Mouse (Mus musculus) liver, embryonic 13.5 days (tissue): Measurements from ENCODE around the gene Ccdc97. TPM values are rescaled to one million over a fixed set of nuclear protein-coding genes. Genes with fewer than 3 reads are reported as not detected.

Source experiments
- ATAC-seq: fragments of 200-750 bp; cut with Nextera tagmentation; 2 replicates; pipeline ENCODE4 v1.8.0; 2017; ENCODE audit warnings: low read depth, mild to moderate bottlenecking, moderate number of reproducible peaks, moderate library complexity
- DNase-seq: peaks from one replicate; pipeline ENCODE4 v3.0.0; 2022
- H3K27ac ChIP-seq: fragments of 300-500 bp; sonication (generic); 2 replicates; pipeline ENCODE4 v1.5.1; 2015; ENCODE audit warnings: moderate library complexity, mild to moderate bottlenecking, inconsistent platforms
- H3K27me3 ChIP-seq: fragments of 300-500 bp; sonication (generic); 2 replicates; pipeline ENCODE4 v1.6.1; 2015; ENCODE audit warnings: mild to moderate bottlenecking, inconsistent platforms
- H3K36me3 ChIP-seq: fragments of 300-500 bp; sonication (generic); 2 replicates; pipeline ENCODE4 v1.6.1; 2015; ENCODE audit warnings: mild to moderate bottlenecking, inconsistent platforms
- H3K4me1 ChIP-seq: fragments of 300-500 bp; sonication (generic); replicated peaks from 2 replicates; pipeline ENCODE4 v1.6.1; 2015; ENCODE audit warnings: inconsistent platforms
- H3K4me2 ChIP-seq: fragments of 300-500 bp; sonication (generic); 2 replicates; pipeline ENCODE4 v1.6.1; 2015; ENCODE audit warnings: inconsistent platforms, mild to moderate bottlenecking, moderate library complexity
- H3K4me3 ChIP-seq: fragments of 300-500 bp; sonication (generic); replicated peaks from 2 replicates; pipeline ENCODE4 v1.5.1; 2015; ENCODE audit warnings: mild to moderate bottlenecking, inconsistent platforms
- H3K9ac ChIP-seq: fragments of 300-500 bp; sonication (generic); 2 replicates; pipeline ENCODE4 v1.6.1; 2015; ENCODE audit warnings: mild to moderate bottlenecking, inconsistent platforms
- H3K9me3 ChIP-seq: fragments of 300-500 bp; sonication (generic); replicated peaks from 2 replicates; pipeline ENCODE4 v1.6.1; 2016; ENCODE audit warnings: inconsistent platforms
- WGBS: fragments of 180-500 bp; shearing (Covaris S2); methylation state at CpG from one replicate; pipeline ENCODE4 v1.1.7; 2015; ENCODE audit not compliant: insufficient replicate concordance; 5-methylcytosine and 5-hydroxymethylcytosine counted together
- polyA plus RNA-seq: library from polyadenylated mRNA; unstranded; fragments of >200 nt; fragmentation: Nextera tagmentation; extraction: Ambion mirVana; gene quantifications from 2 replicates; pipeline ENCODE4 v1.2.1, GENCODE M21; 2015

The Ccdc97 gene
- polyA plus RNA-seq = 8.8 and 10.7 TPM in 2 replicates

GRCm38 (mm10) chr7:25718788-25719417 lies at the start of gene Ccdc97:
Gene Ccdc97, minus strand, starts transcription at chr7:25719088.
- whole genome bisulfite sequencing = 2% methylated on average over 32 of the region's 32 CpGs

GRCm38 (mm10) chr7:25768229-25768628 lies 49.3 kb upstream of the Ccdc97 start:
- Histone ChIP-seq H3K36me3 (no peaks in the 10 kb centered on the region), H3K27ac (no peak overlapping the region), H3K9me3 (no peaks in the 10 kb centered on the region), H3K9ac (no peak overlapping the region), H3K4me3 (no peak overlapping the region), H3K27me3 (no peaks in the 10 kb centered on the region), H3K4me1 (peaks cover 4% of the 10 kb centered on the region; the same call in 1 of the 2 replicates), H3K4me2 (no peak overlapping the region)
- 66% methylated on average over 5 of the region's 5 CpGs for WGBS
- ATAC-seq (no peak), DNase-seq (no peak)

More at GRCm38 (mm10) chr7:25718788-25719417, at the start of gene Ccdc97:
- Histone ChIP-seq H3K36me3 (peaks cover 70% of the 10 kb centered on the region), H3K9me3 (no peaks in the 10 kb centered on the region), H3K4me1 (peaks cover 57% of the 10 kb centered on the region), H3K27me3 (no peaks in the 10 kb centered on the region), H3K27ac (peak within 1 kb of the TSS; percentile 77), H3K9ac (peak within 1 kb of the TSS; percentile 82), H3K4me3 (peak within 1 kb of the TSS; percentile 70), H3K4me2 (peak within 1 kb of the TSS; percentile 76)
- peak; percentile 80 for ATAC-seq
- peak; percentile 85 for DNase-seq

- H3K27ac ChIP-seq = no peak overlapping the region
- no peak overlapping the region for H3K4me2 ChIP-seq
- no peaks in the 10 kb centered on the region for H3K36me3 ChIP-seq
- no peaks in the 10 kb centered on the region for H3K9me3 ChIP-seq
- H3K9ac ChIP-seq = no peak overlapping the region
- H3K4me3 ChIP-seq = no peak overlapping the region
- peaks cover 4% of the 10 kb centered on the region; the same call in 1 of the 2 replicates for H3K4me1 ChIP-seq
- 62% methylated on average over 6 of the region's 6 CpGs for WGBS
- DNase-seq (no peak), ATAC-seq (no peak)
- H3K27me3 ChIP-seq = no peaks in the 10 kb centered on the region
These were observed 47.2 kb upstream of the Ccdc97 start for GRCm38 (mm10) chr7:25766108-25766507.

- no peak for DNase-seq
- Histone ChIP-seq H3K36me3 (no peaks in the 10 kb centered on the region), H3K9me3 (no peaks in the 10 kb centered on the region), H3K4me1 (peaks cover 4% of the 10 kb centered on the region; the same call in 1 of the 2 replicates), H3K27ac (peak overlapping the region; percentile 47; the same call in 1 of the 2 replicates), H3K27me3 (no peaks in the 10 kb centered on the region), H3K4me3 (no peak overlapping the region), H3K9ac (no peak overlapping the region), H3K4me2 (no peak overlapping the region)
- 49% methylated on average over 5 of the region's 5 CpGs for WGBS
- ATAC-seq = no peak
These were observed 45.3 kb upstream of the Ccdc97 start for GRCm38 (mm10) chr7:25764221-25764620.

GRCm38 (mm10) chr7:25763678-25764077 lies 44.8 kb upstream of the Ccdc97 start:
- H3K4me2 ChIP-seq = no peak overlapping the region
- H3K9ac ChIP-seq = no peak overlapping the region
- no peak overlapping the region for H3K4me3 ChIP-seq
- DNase-seq (no peak), ATAC-seq (no peak)
- H3K27ac ChIP-seq = peak overlapping the region; percentile 11; the same call in 1 of the 2 replicates
- H3K9me3 ChIP-seq = no peaks in the 10 kb centered on the region
- 55% methylated on average over 11 of the region's 11 CpGs for WGBS
- no peaks in the 10 kb centered on the region for H3K36me3 ChIP-seq
- no peaks in the 10 kb centered on the region for H3K27me3 ChIP-seq
- peaks cover 4% of the 10 kb centered on the region; the same call in 1 of the 2 replicates for H3K4me1 ChIP-seq

- ATAC-seq = no peak
- WGBS = 72% methylated on average over 10 of the region's 10 CpGs
- Histone ChIP-seq H3K4me1 (peaks cover 8% of the 10 kb centered on the region), H3K4me3 (no peak overlapping the region), H3K9ac (no peak overlapping the region), H3K4me2 (no peak overlapping the region), H3K36me3 (no peaks in the 10 kb centered on the region), H3K27ac (no peak overlapping the region), H3K27me3 (no peaks in the 10 kb centered on the region), H3K9me3 (no peaks in the 10 kb centered on the region)
- no peak for DNase-seq
These were observed 42.5 kb upstream of the Ccdc97 start for GRCm38 (mm10) chr7:25761354-25761753.

- peaks cover 36% of the 10 kb centered on the region for H3K4me1 ChIP-seq
- peak; percentile 25 for ATAC-seq
These were observed 37.1 kb upstream of the Ccdc97 start for GRCm38 (mm10) chr7:25756011-25756410.

GRCm38 (mm10) chr7:25755468-25755833 lies 36.6 kb upstream of the Ccdc97 start:
- WGBS = under 1% methylated on average over 15 of the region's 15 CpGs
- ATAC-seq = peak; percentile 64

More at GRCm38 (mm10) chr7:25756011-25756410, 37.1 kb upstream of the Ccdc97 start:
- Histone ChIP-seq H3K36me3 (peaks cover 17% of the 10 kb centered on the region), H3K27ac (peak overlapping the region; percentile 96), H3K9me3 (no peaks in the 10 kb centered on the region), H3K9ac (peak overlapping the region; percentile 74), H3K4me3 (peak overlapping the region; percentile 97), H3K27me3 (no peaks in the 10 kb centered on the region), H3K4me2 (peak overlapping the region; percentile 92)
- peak; percentile 76 for DNase-seq
- under 1% methylated on average over 18 of the region's 18 CpGs for WGBS

GRCm38 (mm10) chr7:25754738-25755467 lies 36.0 kb upstream of the Ccdc97 start, which contains the start of gene Hnrnpul1:
Gene Hnrnpul1, minus strand, starts transcription at chr7:25754757.
- DNase-seq = peak; percentile 97
- no peaks in the 10 kb centered on the region for H3K9me3 ChIP-seq
- WGBS = under 1% methylated on average over 55 of the region's 55 CpGs

More at GRCm38 (mm10) chr7:25755468-25755833, 36.6 kb upstream of the Ccdc97 start:
- Histone ChIP-seq H3K27me3 (no peaks in the 10 kb centered on the region), H3K9ac (peak overlapping the region; percentile 74), H3K9me3 (no peaks in the 10 kb centered on the region), H3K36me3 (peaks cover 23% of the 10 kb centered on the region), H3K27ac (peak overlapping the region; percentile 96), H3K4me1 (peaks cover 41% of the 10 kb centered on the region), H3K4me3 (peak overlapping the region; percentile 97), H3K4me2 (peak overlapping the region; percentile 92)
- DNase-seq = no peak

GRCm38 (mm10) chr7:25754439-25754737 lies 35.5 kb upstream of the Ccdc97 start:
- no peaks in the 10 kb centered on the region for H3K9me3 ChIP-seq
- H3K4me2 ChIP-seq = peak overlapping the region; percentile 92
- H3K36me3 ChIP-seq = peaks cover 33% of the 10 kb centered on the region
- ATAC-seq (no peak), DNase-seq (no peak)
- H3K9ac ChIP-seq = peak overlapping the region; percentile 99
- under 1% methylated on average over 30 of the region's 30 CpGs for WGBS
- H3K4me1 ChIP-seq = peaks cover 43% of the 10 kb centered on the region
- H3K27ac ChIP-seq = peak overlapping the region; percentile 96
- H3K27me3 ChIP-seq = no peaks in the 10 kb centered on the region
- peak overlapping the region; percentile 97 for H3K4me3 ChIP-seq

More at GRCm38 (mm10) chr7:25754738-25755467, 36.0 kb upstream of the Ccdc97 start, which contains the start of gene Hnrnpul1:
- H3K27ac ChIP-seq = peak within 1 kb of the TSS; percentile 96
- H3K36me3 ChIP-seq = peaks cover 28% of the 10 kb centered on the region
- H3K4me3 ChIP-seq = peak within 1 kb of the TSS; percentile 97
- peak; percentile 88 for ATAC-seq
- H3K27me3 ChIP-seq = no peaks in the 10 kb centered on the region
- peaks cover 43% of the 10 kb centered on the region for H3K4me1 ChIP-seq
- peak within 1 kb of the TSS; percentile 99 for H3K9ac ChIP-seq
- H3K4me2 ChIP-seq = peak within 1 kb of the TSS; percentile 92

GRCm38 (mm10) chr7:25753643-25754438 lies 35.0 kb upstream of the Ccdc97 start:
- H3K4me3 ChIP-seq = peak overlapping the region; percentile 97
- peak overlapping the region; percentile 96 for H3K27ac ChIP-seq
- DNase-seq (no peak), ATAC-seq (peak; percentile 2; the same call in 1 of the 2 replicates)
- H3K27me3 ChIP-seq = no peaks in the 10 kb centered on the region
- WGBS = under 1% methylated on average over 46 of the region's 46 CpGs
- H3K9ac ChIP-seq = peak overlapping the region; percentile 99
- peaks cover 39% of the 10 kb centered on the region for H3K36me3 ChIP-seq
- no peaks in the 10 kb centered on the region for H3K9me3 ChIP-seq
- peak overlapping the region; percentile 92 for H3K4me2 ChIP-seq
- peaks cover 43% of the 10 kb centered on the region for H3K4me1 ChIP-seq
